Mouse (Mus musculus) sigmoid colon, adult 10 weeks (tissue): ENCODE results near the gene Bbs2. TPM values are rescaled to one million over a fixed set of nuclear protein-coding genes. Genes with fewer than 3 reads are reported as not detected.

Source experiments
- polyA plus RNA-seq: library from polyadenylated mRNA; stranded (reverse); fragments of 350-450 nt; fragmentation: Illumina TruSeq; extraction: RNeasy Lipid Tissue Mini Kit (QIAGEN cat#74804); gene quantifications from one replicate; pipeline ENCODE4 v1.2.3, GENCODE M21; 2014; ENCODE audit warnings: low read depth, low replicate concordance

Gene Bbs2
- polyA plus RNA-seq: 6.8 TPM

DNA sequence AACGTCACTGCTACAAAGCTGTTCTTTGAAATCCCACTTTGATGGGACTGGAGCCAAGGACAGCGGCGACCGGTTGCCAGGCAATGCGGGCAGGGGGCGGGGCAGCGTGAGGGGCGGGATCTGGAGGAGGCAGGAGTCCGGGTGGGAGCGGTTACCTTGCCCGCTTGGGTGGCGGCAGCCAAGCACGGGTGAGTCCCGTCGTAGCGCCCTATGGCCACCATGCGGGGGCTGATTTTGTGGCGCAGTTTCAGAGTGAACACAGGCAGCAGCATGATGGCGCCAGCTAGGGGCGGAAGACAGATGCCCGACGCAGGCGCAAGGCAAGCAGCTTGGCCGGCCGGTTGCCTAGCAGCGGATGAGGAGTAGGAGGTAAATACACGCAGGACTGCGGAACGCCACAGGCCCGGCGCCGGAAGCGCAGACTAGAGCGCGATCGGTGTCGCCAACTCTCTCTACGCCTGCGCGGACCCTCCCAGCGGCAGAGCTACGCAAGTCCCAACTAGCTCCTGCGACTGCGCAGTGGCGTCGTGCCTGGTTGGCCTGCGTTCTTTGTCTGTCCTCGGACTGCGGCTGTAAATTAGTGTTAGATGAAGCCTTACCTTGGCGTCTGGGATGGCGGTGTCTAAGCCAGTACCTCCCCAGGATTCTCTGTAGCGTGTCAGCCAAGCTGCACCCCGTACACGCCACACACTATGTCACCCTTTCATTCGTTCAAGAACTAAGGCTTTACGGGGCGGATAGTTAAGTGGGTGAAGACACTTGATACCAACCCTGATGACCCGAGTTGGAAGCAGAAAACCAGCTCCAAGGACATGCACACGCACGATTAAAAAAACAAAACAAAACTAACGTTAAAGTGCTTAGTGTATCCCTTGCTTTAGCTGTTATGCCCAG is at the start of gene Bbs2:
Gene Bbs2, minus strand, starts transcription at position 848 of the 894 bp plus-strand sequence.

DNA sequence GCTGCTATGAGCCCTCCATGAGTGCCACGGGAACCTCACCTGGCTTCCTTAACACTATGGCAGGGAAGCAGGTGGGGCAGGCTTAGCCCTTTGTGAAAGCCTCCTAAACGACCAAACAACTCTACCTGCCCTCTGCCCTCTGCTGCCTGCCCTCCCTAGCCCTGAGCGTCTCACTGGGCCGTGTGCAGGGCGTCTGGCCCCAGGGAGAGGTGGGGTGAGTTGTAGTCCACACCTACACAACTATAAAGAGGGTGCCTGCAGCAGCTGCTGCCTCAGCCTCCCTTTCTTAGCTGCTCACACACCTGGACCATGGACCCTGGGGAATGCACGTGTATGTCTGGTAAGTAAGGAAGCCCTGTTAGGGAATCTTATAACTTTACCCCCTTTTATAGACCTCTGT is 38.2 kb upstream of the Bbs2 start, which contains the start of gene Mt4:
Gene Mt4, plus strand, starts transcription at position 265 of the 400 bp plus-strand sequence.

GRCm38 (mm10) chr8:94036944-94037524 is 61.7 kb downstream of the Bbs2 start, which contains the start of the genes Nudt21 and Ogfod1:
TSS of gene Nudt21 (minus strand) at chr8:94037031.
TSS of gene Ogfod1 (plus strand) at chr8:94037198.

Other genes starting within 250 kb of the Bbs2 start
- gene Amfr, start 86.1 kb downstream of the Bbs2 start, polyA plus RNA-seq: 141 TPM
- 103 TPM for gene Nudt21, start 61.9 kb downstream of the Bbs2 start, polyA plus RNA-seq
- 26.4 TPM for gene Ogfod1, start 61.7 kb downstream of the Bbs2 start, polyA plus RNA-seq
- gene Mt4, start 38.3 kb upstream of the Bbs2 start, polyA plus RNA-seq: not detected
- not detected for gene Mt3, start 53.7 kb upstream of the Bbs2 start, polyA plus RNA-seq
- 16.7 TPM for gene Mt2, start 73.7 kb upstream of the Bbs2 start, polyA plus RNA-seq
- gene Mt1, start 80.2 kb upstream of the Bbs2 start, polyA plus RNA-seq: 7.1 TPM
- gene Nup93, start 115.6 kb upstream of the Bbs2 start, polyA plus RNA-seq: 9.5 TPM
- gene Slc12a3, start 230.3 kb upstream of the Bbs2 start, polyA plus RNA-seq: 0.16 TPM